Mouse (Mus musculus) megakaryocyte-erythroid progenitor cell, adult 5 weeks (primary cell): Measurements from ENCODE around the gene 4932438H23Rik. TPM values are rescaled to one million over a fixed set of nuclear protein-coding genes. Genes with fewer than 3 reads are reported as not detected.

Experiments
- polyA plus RNA-seq: library from polyadenylated mRNA; stranded (reverse); fragments of >175 nt; gene quantifications from 2 replicates; pipeline ENCODE4 v1.2.3, GENCODE M21; 2012

Gene 4932438H23Rik
- polyA plus RNA-seq: 0.10 TPM in 1 of 2 replicates, not detected in the other

GRCm38 (mm10) chr16:91095022-91095421, at the start of gene 4932438H23Rik:
4932438H23Rik (minus strand) TSS chr16:91095122.

GRCm38 (mm10) chr16:91044270-91045182, 50.4 kb downstream of the 4932438H23Rik start, which contains the start of gene Paxbp1:
Paxbp1 (minus strand) TSS chr16:91044543.

GRCm38 (mm10) chr16:91011021-91011683, 83.8 kb downstream of the 4932438H23Rik start, which contains the start of gene Synj1:
Synj1 (minus strand) TSS chr16:91011308.

Other genes starting within 250 kb of the 4932438H23Rik start
- 47.0 and 55.7 TPM in 2 replicates for gene Cfap298, start 160.0 kb downstream of the 4932438H23Rik start, polyA plus RNA-seq
- gene Synj1, start 83.8 kb downstream of the 4932438H23Rik start, polyA plus RNA-seq: 42.2 and 42.8 TPM in 2 replicates
- gene Paxbp1, start 50.6 kb downstream of the 4932438H23Rik start, polyA plus RNA-seq: 38.9 and 65.1 TPM in 2 replicates
- 0.02 TPM in 1 of 2 replicates, not detected in the other for gene Olig2, start 130.3 kb upstream of the 4932438H23Rik start, polyA plus RNA-seq
- gene Olig1, start 174.7 kb upstream of the 4932438H23Rik start, polyA plus RNA-seq: 0.10 TPM in 1 of 2 replicates, not detected in the other